15 mouse cellular contexts compared by ENCODE assay signal in the genomic region with DNA sequence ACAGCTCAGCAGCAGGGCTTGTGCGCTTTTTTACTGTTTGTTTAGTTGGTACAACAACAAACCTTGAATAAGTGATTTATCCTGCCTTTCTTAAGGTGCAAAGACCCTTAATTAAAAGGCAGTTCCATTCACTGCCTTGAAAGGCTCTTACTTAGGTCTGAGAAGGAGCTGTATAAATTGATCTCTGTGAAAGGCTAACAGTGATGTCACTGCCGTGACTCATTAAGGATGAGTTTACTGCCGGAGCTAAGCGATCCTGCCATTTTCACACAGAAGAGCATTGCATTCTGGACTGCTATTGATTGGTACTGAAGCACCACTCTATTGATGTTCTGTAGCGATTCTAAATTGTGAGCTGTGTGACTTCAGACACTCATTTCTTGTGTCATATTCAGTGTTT.
DNase-seq lines count a peak whose midpoint lies in the region; ATAC-seq and TF ChIP-seq lines count a peak whose summit lies in the region.
"Had no signal": no experiment of that assay in that cellular context is flagged by ENCODE, and none has a peak within 500 bp of the region (broad histone marks: within the 10 kb centered on the region; RNA-seq: fewer than 3 reads in every experiment).

No protein-coding gene starts in this region.

- no peak for TF ChIP-seq POLR2A in heart, adult 2 months (IDR thresholded peaks at IDR 0.05; ENCODE audit: insufficient read depth, low read depth, low read length)

- H3K4me2 ChIP-seq in heart, embryonic 16.5 days (ENCODE audit: low read depth, low read length) = no peak overlapping the region
- no peak overlapping the region for H3K4me2 ChIP-seq in midbrain, embryonic 13.5 days (replicated peaks)
- H3K4me2 ChIP-seq in midbrain, embryonic 15.5 days = no peak overlapping the region
- no peak overlapping the region for H3K4me2 ChIP-seq in hindbrain, embryonic 11.5 days (replicated peaks; ENCODE audit: low read depth, low read length)
- no peak overlapping the region for H3K4me2 ChIP-seq in neural tube, embryonic 15.5 days
- H3K4me2 ChIP-seq: stomach, embryonic 15.5 days had no signal

- H3K4me3 ChIP-seq in heart, embryonic 16.5 days (ENCODE audit: low read length) = no peak overlapping the region
- no peak overlapping the region for H3K4me3 ChIP-seq in heart, adult 2 months
- no peak overlapping the region for H3K4me3 ChIP-seq in midbrain, embryonic 13.5 days (replicated peaks)
- no peak overlapping the region for H3K4me3 ChIP-seq in midbrain, embryonic 15.5 days
- H3K4me3 ChIP-seq in hindbrain, embryonic 11.5 days (ENCODE audit: low read depth, low read length) = no peak overlapping the region
- H3K4me3 ChIP-seq in neural tube, embryonic 15.5 days (replicated peaks) = no peak overlapping the region
- H3K4me3 ChIP-seq: stomach, embryonic 15.5 days had no signal

- ATAC-seq in heart, embryonic 16.5 days (replicated peaks; ENCODE audit: extremely low read depth, insufficient read depth, low FRiP score) = no peak
- 0 out of 2 replicates have a peak, but pooled peaks have one; percentile 37 for ATAC-seq in midbrain, embryonic 13.5 days
- no peak for ATAC-seq in midbrain, embryonic 15.5 days (replicated peaks)
- ATAC-seq in hindbrain, embryonic 11.5 days (ENCODE audit: low FRiP score) = no peak
- no peak for ATAC-seq in neural tube, embryonic 15.5 days (ENCODE audit: low FRiP score)

- H3K9ac ChIP-seq in heart, embryonic 16.5 days (ENCODE audit: low read length) = no peak overlapping the region
- H3K9ac ChIP-seq in heart, adult 2 months (ENCODE audit: low read depth, low read length) = no peak overlapping the region
- no peak overlapping the region for H3K9ac ChIP-seq in midbrain, embryonic 13.5 days (replicated peaks)
- H3K9ac ChIP-seq in midbrain, embryonic 15.5 days = no peak overlapping the region
- H3K9ac ChIP-seq in hindbrain, embryonic 11.5 days (ENCODE audit: low read depth, low read length) = no peak overlapping the region
- no peak overlapping the region for H3K9ac ChIP-seq in neural tube, embryonic 15.5 days (replicated peaks)
- H3K9ac ChIP-seq: liver, embryonic 14.5 days; stomach, embryonic 15.5 days had no signal

- H3K79me2 ChIP-seq in heart, adult 2 months (replicated peaks; ENCODE audit: control insufficient read depth, insufficient read depth, low read length) = peaks cover 2% of the 10 kb centered on the region; the same call in 1 of the 2 replicates

- 55% methylated on average over 5 of the region's 5 CpGs for WGBS in heart, embryonic 16.5 days
- 51% methylated on average over 5 of the region's 5 CpGs for WGBS in heart, adult 2 months
- 19% methylated on average over 5 of the region's 5 CpGs for WGBS in midbrain, embryonic 13.5 days
- 32% methylated on average over 5 of the region's 5 CpGs for WGBS in midbrain, embryonic 15.5 days
- 46% methylated on average over 5 of the region's 5 CpGs for WGBS in hindbrain, embryonic 11.5 days
- 12% methylated on average over 5 of the region's 5 CpGs for WGBS in neural tube, embryonic 15.5 days

- peaks cover 54% of the 10 kb centered on the region for H3K4me1 ChIP-seq in heart, embryonic 16.5 days (ENCODE audit: control insufficient read depth, insufficient read depth, low read length)
- peaks cover 16% of the 10 kb centered on the region for H3K4me1 ChIP-seq in heart, adult 2 months (ENCODE audit: control insufficient read depth, insufficient read depth, low read length)
- peaks cover 67% of the 10 kb centered on the region for H3K4me1 ChIP-seq in midbrain, embryonic 13.5 days (replicated peaks)
- H3K4me1 ChIP-seq in midbrain, embryonic 15.5 days = peaks cover 50% of the 10 kb centered on the region
- H3K4me1 ChIP-seq in hindbrain, embryonic 11.5 days (replicated peaks; ENCODE audit: control insufficient read depth, insufficient read depth, low read length) = peaks cover 16% of the 10 kb centered on the region
- H3K4me1 ChIP-seq in neural tube, embryonic 15.5 days = peaks cover 73% of the 10 kb centered on the region

- H3K9me3 ChIP-seq in heart, embryonic 16.5 days (replicated peaks; ENCODE audit: control insufficient read depth, low read length) = no peaks in the 10 kb centered on the region
- H3K9me3 ChIP-seq in midbrain, embryonic 13.5 days = no peaks in the 10 kb centered on the region
- H3K9me3 ChIP-seq in midbrain, embryonic 15.5 days = no peaks in the 10 kb centered on the region
- no peaks in the 10 kb centered on the region for H3K9me3 ChIP-seq in hindbrain, embryonic 11.5 days (ENCODE audit: control insufficient read depth, low read length)
- H3K9me3 ChIP-seq in neural tube, embryonic 15.5 days (replicated peaks) = no peaks in the 10 kb centered on the region
- H3K9me3 ChIP-seq: stomach, embryonic 15.5 days had no signal

- TF ChIP-seq CTCF in heart, adult 2 months (IDR thresholded peaks at IDR 0.05) = no peak

- no peak for TF ChIP-seq EP300 in heart, adult 2 months (IDR thresholded peaks at IDR 0.05; ENCODE audit: insufficient read depth, low read depth, low read length)

- H3K27ac ChIP-seq in heart, embryonic 16.5 days (ENCODE audit: low read length) = peak overlapping the region; percentile 86
- H3K27ac ChIP-seq in heart, adult 2 months = no peak overlapping the region; the same call in 1 of the 2 replicates
- H3K27ac ChIP-seq in midbrain, embryonic 13.5 days = peak overlapping the region; percentile 32
- no peak overlapping the region for H3K27ac ChIP-seq in midbrain, embryonic 15.5 days
- peak overlapping the region; percentile 72 for H3K27ac ChIP-seq in hindbrain, embryonic 11.5 days (ENCODE audit: low read depth, low read length)
- H3K27ac ChIP-seq in neural tube, embryonic 15.5 days (replicated peaks) = peak overlapping the region; percentile 15
- H3K27ac ChIP-seq: liver, embryonic 14.5 days; stomach, embryonic 15.5 days had no signal

- DNase-seq in heart, adult 2 months = no peak
- DNase-seq in hindbrain, embryonic 11.5 days (ENCODE audit: low spot score) = peak; percentile 22
- DNase-seq in spleen, adult 18-20 months = no peak
- DNase-seq in cerebellum, adult 18-20 months = no peak
- DNase-seq: B cell, adult 2 months; gastrocnemius, postnatal 25 days; kidney, adult 9 months; right cerebral cortex, postnatal 25 days; thymus, postnatal 36 days had no signal

- H3K36me3 ChIP-seq in heart, embryonic 16.5 days (ENCODE audit: control insufficient read depth, insufficient read depth) = no peaks in the 10 kb centered on the region
- peaks cover 10% of the 10 kb centered on the region for H3K36me3 ChIP-seq in heart, adult 2 months (ENCODE audit: control insufficient read depth, insufficient read depth, low read length)
- H3K36me3 ChIP-seq in midbrain, embryonic 13.5 days = no peaks in the 10 kb centered on the region
- no peaks in the 10 kb centered on the region for H3K36me3 ChIP-seq in midbrain, embryonic 15.5 days (replicated peaks)
- H3K36me3 ChIP-seq in hindbrain, embryonic 11.5 days (ENCODE audit: control insufficient read depth, insufficient read depth, low read length) = no peaks in the 10 kb centered on the region
- no peaks in the 10 kb centered on the region for H3K36me3 ChIP-seq in neural tube, embryonic 15.5 days
- H3K36me3 ChIP-seq: stomach, embryonic 15.5 days had no signal

- intact Hi-C loops in heart, adult 2 months (cut with DNase I) = no loop called here

- H3K27me3 ChIP-seq in heart, embryonic 16.5 days (ENCODE audit: control insufficient read depth, insufficient read depth, low read length) = no peaks in the 10 kb centered on the region
- H3K27me3 ChIP-seq in heart, adult 2 months (ENCODE audit: control insufficient read depth, insufficient read depth, low read length) = no peaks in the 10 kb centered on the region
- 0 out of 2 replicates have a peak, but pooled peaks cover 4% of the 10 kb centered on the region for H3K27me3 ChIP-seq in midbrain, embryonic 13.5 days
- H3K27me3 ChIP-seq in midbrain, embryonic 15.5 days (replicated peaks) = no peaks in the 10 kb centered on the region
- no peaks in the 10 kb centered on the region for H3K27me3 ChIP-seq in hindbrain, embryonic 11.5 days (ENCODE audit: control insufficient read depth, insufficient read depth, low read length)
- no peaks in the 10 kb centered on the region for H3K27me3 ChIP-seq in neural tube, embryonic 15.5 days (replicated peaks)
- H3K27me3 ChIP-seq: stomach, embryonic 15.5 days had no signal

Comparison
In these comparisons a context has a peak if more than half of its experiments do, and no peak if none do; other contexts are left out.
1. H3K27ac ChIP-seq: peak in heart, embryonic 16.5 days (single experiment), midbrain, embryonic 13.5 days (single experiment), hindbrain, embryonic 11.5 days (single experiment) and neural tube, embryonic 15.5 days (single experiment); none in heart, adult 2 months (single experiment) and midbrain, embryonic 15.5 days (single experiment).